Mouse (Mus musculus) liver, embryonic 16.5 days (tissue): ENCODE measurements around the gene Gm49673. TPM values are rescaled to one million over a fixed set of nuclear protein-coding genes. Genes with fewer than 3 reads are reported as not detected.
"Not testable (repeated sequence)": the region's sequence is repeated elsewhere in the genome, so short reads cannot be mapped to it uniquely, and the experiment has no call there.

Experiments used
- ATAC-seq: fragments of 200-750 bp; cut with Nextera tagmentation; 2 replicates; pipeline ENCODE4 v1.8.0; 2017; ENCODE audit warnings: low read depth, mild to moderate bottlenecking, moderate number of reproducible peaks, moderate library complexity
- H3K27ac ChIP-seq: fragments of 300-500 bp; sonication (generic); 2 replicates; pipeline ENCODE4 v1.5.1; 2014; ENCODE audit warnings: mild to moderate bottlenecking, low read length
- H3K27me3 ChIP-seq: fragments of 300-500 bp; sonication (generic); 2 replicates; pipeline ENCODE4 v1.6.1; 2014; ENCODE audit warnings: low read depth, low read length, mixed read lengths; ENCODE audit not compliant: control insufficient read depth, insufficient read depth
- H3K36me3 ChIP-seq: fragments of 300-500 bp; sonication (generic); 2 replicates; pipeline ENCODE4 v1.6.1; 2014; ENCODE audit warnings: mild to moderate bottlenecking; ENCODE audit not compliant: control insufficient read depth, insufficient read depth
- H3K4me1 ChIP-seq: fragments of 300-500 bp; sonication (generic); 2 replicates; pipeline ENCODE4 v1.6.1; 2014; ENCODE audit warnings: low read depth, low read length, mixed read lengths; ENCODE audit not compliant: control insufficient read depth
- H3K4me2 ChIP-seq: fragments of 300-500 bp; sonication (generic); 2 replicates; pipeline ENCODE4 v1.6.1; 2014; ENCODE audit warnings: low read depth, low read length, mixed read lengths
- H3K4me3 ChIP-seq: fragments of 300-500 bp; sonication (generic); 2 replicates; pipeline ENCODE4 v1.5.1; 2014; ENCODE audit warnings: low read depth, mild to moderate bottlenecking, low read length
- H3K9ac ChIP-seq: fragments of 300-500 bp; sonication (generic); 2 replicates; pipeline ENCODE4 v1.6.1; 2014; ENCODE audit warnings: low read depth, low read length
- H3K9me3 ChIP-seq: fragments of 300-500 bp; sonication (generic); replicated peaks from 2 replicates; pipeline ENCODE4 v1.6.1; 2016; ENCODE audit warnings: low read length; ENCODE audit not compliant: control insufficient read depth
- WGBS: fragments of 180-500 bp; shearing (Covaris S2); extraction: QIAGEN DNeasy Blood & Tissue Kit; methylation state at CpG from one replicate; pipeline ENCODE4 v1.1.7; 2014; ENCODE audit not compliant: insufficient replicate concordance; 5-methylcytosine and 5-hydroxymethylcytosine counted together
- polyA plus RNA-seq: library from polyadenylated mRNA; unstranded; fragments of >200 nt; fragmentation: Nextera tagmentation; extraction: Ambion mirVana; gene quantifications from 2 replicates; pipeline ENCODE4 v1.2.1, GENCODE M21; 2015

The Gm49673 gene
- polyA plus RNA-seq, 1 experiment from 2014 or later: not detected

- H3K4me1 ChIP-seq, H3K27me3 ChIP-seq, H3K9ac ChIP-seq, H3K36me3 ChIP-seq, ATAC-seq, H3K4me2 ChIP-seq, H3K4me3 ChIP-seq, H3K27ac ChIP-seq, H3K9me3 ChIP-seq: not testable (repeated sequence)
- 10% methylated on average over 6 of the region's 11 CpGs for WGBS
These were observed 31.2 kb downstream of the Gm49673 start for GRCm38 (mm10) chr17:8116378-8116777.

DNA sequence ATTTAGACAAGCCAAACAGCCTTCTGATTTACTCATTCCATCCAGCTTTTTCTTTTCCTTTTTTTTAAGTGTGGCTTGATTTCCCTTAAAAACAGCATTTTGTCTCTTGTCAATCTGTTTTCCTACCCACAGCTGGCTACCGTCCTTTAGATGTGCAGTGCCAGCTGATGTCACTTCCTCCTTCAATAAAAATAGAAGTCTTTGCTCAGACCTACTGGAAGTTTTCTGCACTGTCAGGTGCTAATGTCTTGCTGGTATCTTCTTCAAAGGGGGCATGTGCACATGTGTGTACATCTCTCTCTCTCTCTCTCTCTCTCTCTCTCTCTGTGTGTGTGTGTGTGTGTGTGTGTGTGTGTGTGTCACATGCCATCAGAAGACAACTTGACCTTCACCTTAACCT lies 35.4 kb downstream of the Gm49673 start:
- no CpG with 5 or more reads among the region's 1 CpGs for WGBS

GRCm38 (mm10) chr17:8101297-8101609 lies 46.3 kb downstream of the Gm49673 start:
- 38% methylated on average over 2 of the region's 6 CpGs for WGBS
- H3K4me3 ChIP-seq, H3K4me1 ChIP-seq, H3K27me3 ChIP-seq, H3K9me3 ChIP-seq, ATAC-seq, H3K36me3 ChIP-seq, H3K27ac ChIP-seq, H3K9ac ChIP-seq, H3K4me2 ChIP-seq: not testable (repeated sequence)

More for the DNA sequence above, 35.4 kb downstream of the Gm49673 start:
- H3K9me3 ChIP-seq, H3K36me3 ChIP-seq, H3K4me2 ChIP-seq, H3K4me1 ChIP-seq, H3K27ac ChIP-seq, H3K27me3 ChIP-seq, ATAC-seq, H3K9ac ChIP-seq, H3K4me3 ChIP-seq: not testable (repeated sequence)

DNA sequence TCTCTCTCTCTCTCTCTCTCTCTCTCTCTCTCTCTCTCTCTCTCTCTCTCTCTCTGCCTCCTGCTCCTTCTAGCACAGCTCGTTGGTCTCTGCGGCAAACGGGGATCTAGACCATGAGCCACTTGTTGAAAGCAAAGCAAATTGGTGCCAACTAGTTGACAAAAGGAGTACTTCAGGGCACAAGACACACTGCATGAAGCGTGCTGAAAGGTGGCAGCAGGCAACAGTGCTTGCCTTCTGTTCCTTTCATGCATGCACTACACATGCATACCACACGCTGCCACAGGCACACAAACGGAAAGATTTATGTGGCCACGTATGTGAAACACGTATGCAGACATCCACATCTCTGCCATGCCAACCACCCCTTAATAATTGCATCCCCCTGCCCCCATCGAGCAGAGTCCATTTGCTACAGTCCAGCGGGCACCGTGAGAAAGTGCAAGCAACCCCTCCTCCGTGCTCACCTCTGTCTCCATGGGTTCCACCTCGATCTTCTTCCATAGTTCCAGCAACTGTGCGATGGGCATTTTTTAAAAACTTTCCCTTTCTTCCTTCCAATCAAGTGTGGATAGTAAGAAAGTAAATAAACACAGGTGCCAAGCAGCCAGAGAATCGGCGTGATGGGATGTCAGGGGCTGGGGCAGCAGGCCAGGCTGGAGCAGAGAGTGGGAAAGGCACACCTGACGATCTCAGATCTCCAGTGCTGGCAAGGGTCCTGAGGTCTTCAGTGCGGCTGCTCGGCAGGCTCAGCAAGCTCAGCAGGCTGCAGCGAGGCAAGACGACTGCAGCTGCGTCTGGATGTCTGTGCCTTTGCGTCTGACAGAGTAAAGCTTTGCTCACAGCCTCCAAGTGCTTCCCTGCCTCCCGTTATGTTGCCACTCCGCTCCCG lies 46.9 kb downstream of the Gm49673 start:
- H3K27me3 ChIP-seq, H3K9me3 ChIP-seq, H3K4me1 ChIP-seq, H3K9ac ChIP-seq, H3K4me2 ChIP-seq, H3K27ac ChIP-seq, ATAC-seq, H3K36me3 ChIP-seq, H3K4me3 ChIP-seq: not testable (repeated sequence)
- WGBS: 58% methylated on average over 7 of the region's 26 CpGs

DNA sequence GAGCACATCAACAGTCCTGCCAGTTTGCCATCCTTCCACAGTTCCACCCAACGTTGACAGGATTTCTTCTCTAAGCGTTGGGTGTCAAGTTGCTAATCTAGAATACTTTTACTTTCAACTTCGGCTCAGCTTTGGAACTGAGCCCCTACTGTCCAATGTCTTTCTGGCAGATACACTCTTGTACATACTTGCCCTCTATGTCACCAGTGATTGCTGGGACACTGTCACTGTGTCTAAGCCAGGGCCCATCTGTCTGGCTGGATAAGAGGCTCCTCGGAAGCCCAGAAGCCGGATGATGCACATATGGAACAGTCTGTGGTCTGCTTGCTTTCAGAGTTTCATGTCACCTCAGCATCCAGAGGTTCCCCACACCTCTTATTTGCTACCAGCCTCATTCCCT lies 51.4 kb downstream of the Gm49673 start:
- H3K36me3 ChIP-seq, ATAC-seq, H3K9ac ChIP-seq, H3K4me2 ChIP-seq, H3K4me1 ChIP-seq, H3K27ac ChIP-seq, H3K27me3 ChIP-seq, H3K4me3 ChIP-seq, H3K9me3 ChIP-seq: not testable (repeated sequence)
- WGBS: 54% methylated on average over 3 of the region's 5 CpGs

GRCm38 (mm10) chr17:8095653-8096052 lies 51.9 kb downstream of the Gm49673 start:
- H3K9me3 ChIP-seq, H3K4me3 ChIP-seq, H3K27me3 ChIP-seq, H3K36me3 ChIP-seq, ATAC-seq, H3K27ac ChIP-seq, H3K4me2 ChIP-seq, H3K4me1 ChIP-seq, H3K9ac ChIP-seq: not testable (repeated sequence)
- WGBS: 56% methylated on average over 3 of the region's 5 CpGs

DNA sequence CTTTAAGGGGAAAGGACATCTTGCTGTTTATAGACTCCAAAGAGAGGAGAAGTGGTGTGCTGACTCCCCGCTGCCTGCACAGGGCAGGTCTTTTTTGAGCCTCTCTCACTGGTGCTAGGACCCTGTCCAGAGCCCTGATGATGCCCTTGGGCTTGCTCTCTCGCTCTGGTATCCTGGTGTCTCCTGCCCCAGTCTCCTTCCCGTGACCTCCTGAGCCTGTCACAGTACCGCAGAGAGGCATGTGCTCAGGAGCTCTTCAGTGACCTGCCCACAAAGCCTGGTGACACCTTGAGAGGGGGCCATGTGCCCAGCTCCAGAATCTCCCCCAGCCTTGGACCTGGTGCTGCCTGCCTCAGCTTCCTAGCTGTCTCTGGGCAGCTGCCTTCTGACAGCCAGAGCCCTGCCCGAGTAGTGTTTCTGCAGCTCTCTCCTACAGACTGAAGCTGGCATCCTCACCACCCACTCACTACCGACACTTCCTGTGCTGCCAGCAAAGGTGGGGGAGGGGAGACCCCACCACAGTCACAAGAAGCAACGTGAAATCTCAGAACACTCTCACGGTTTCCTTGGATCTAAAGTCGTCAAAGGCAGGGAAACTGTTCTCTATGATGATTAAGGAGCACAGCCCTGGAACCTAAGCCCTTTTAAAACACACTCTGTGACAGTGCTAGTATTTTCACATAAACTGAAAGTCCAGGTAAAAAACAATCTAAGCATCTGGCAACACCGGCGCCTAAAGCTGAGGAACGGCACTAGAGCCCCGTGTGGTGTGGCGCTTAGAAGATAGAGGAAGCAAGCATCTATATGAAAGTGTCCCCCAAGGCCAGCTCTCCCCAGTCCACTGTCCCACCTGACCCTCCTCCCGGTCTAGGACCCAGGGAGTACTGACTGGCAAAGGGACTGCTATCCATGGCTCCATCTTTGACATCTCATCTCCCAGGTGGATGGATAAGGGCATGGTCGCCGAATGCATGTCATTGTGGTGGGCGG lies 54.8 kb downstream of the Gm49673 start:
- not testable (repeated sequence) for H3K36me3 ChIP-seq, H3K27me3 ChIP-seq, H3K4me2 ChIP-seq, ATAC-seq, H3K9me3 ChIP-seq, H3K4me3 ChIP-seq, H3K27ac ChIP-seq, H3K4me1 ChIP-seq, H3K9ac ChIP-seq
- 39% methylated on average over 3 of the region's 18 CpGs for WGBS

DNA sequence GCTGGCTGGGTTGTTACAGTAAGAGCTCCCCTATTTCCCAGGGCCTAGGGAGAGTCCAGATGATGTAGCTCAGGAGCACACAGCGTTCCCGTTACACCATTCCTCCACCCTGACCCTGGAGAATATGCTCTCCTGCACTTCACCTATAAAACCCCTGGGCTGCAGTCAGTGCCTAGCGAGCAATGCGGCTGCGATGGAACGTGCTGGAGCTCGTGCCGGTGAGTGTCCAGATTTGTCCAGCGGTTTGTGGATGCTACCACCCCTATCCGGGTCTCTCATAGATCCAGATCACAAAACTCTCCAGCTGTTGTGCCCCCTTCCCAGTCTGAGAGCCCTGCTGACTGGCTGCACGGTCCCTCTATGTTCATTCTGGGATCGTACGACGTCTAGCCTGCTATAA lies 56.3 kb downstream of the Gm49673 start:
- not testable (repeated sequence) for H3K27me3 ChIP-seq, H3K4me1 ChIP-seq, H3K9ac ChIP-seq, ATAC-seq, H3K36me3 ChIP-seq, H3K4me2 ChIP-seq, H3K27ac ChIP-seq, H3K9me3 ChIP-seq, H3K4me3 ChIP-seq
- WGBS: 72% methylated on average over 14 of the region's 14 CpGs

- not testable (repeated sequence) for H3K4me3 ChIP-seq, H3K9ac ChIP-seq, H3K27me3 ChIP-seq, H3K4me1 ChIP-seq, H3K36me3 ChIP-seq, H3K9me3 ChIP-seq, H3K27ac ChIP-seq, ATAC-seq, H3K4me2 ChIP-seq
- 56% methylated on average over 1 of the region's 2 CpGs for WGBS
These were observed 77.7 kb downstream of the Gm49673 start for GRCm38 (mm10) chr17:8069847-8070246.
